Mouse (Mus musculus): ENCODE results near the gene Psap. TPM values are rescaled to one million over a fixed set of nuclear protein-coding genes. Genes with fewer than 3 reads are reported as not detected.
A peak's percentile ranks its signal among the peaks of the same experiment; 100 is the strongest.

Gene Psap
- polyA plus RNA-seq, 1 experiment from 2014 or later: 1,741 TPM

GRCm38 (mm10) chr10:60261530-60261929, 15.9 kb upstream of the Psap start:
- no peaks in the 10 kb centered on the region for H3K27me3 ChIP-seq
- DNase-seq (ENCODE audit: low read depth, low spot score) (no peak), ATAC-seq (no peak)
- TF ChIP-seq CTCF (IDR thresholded peaks at IDR 0.05): no peak
- POLR2A ChIA-PET: interaction anchor here (0.6 to 0.7 kb wide), 4 partner anchors 30 to 1955 kb away, joined by 3 read pairs; no protein-coding TSS in a partner anchor
- in situ Hi-C loops (cut with MboI; ENCODE audit: low pct_unique_long_range_greater_than_20kb): no loop called here
- CTCF ChIA-PET: no interaction called here

- DNase-seq (ENCODE audit: low read depth, low spot score) (no peak), ATAC-seq (no peak)
- ChIA-PET POLR2A (interaction anchor here (0.6 kb wide), 1 partner anchor 49 kb away, joined by 3 read pairs; no protein-coding TSS in a partner anchor), CTCF (interaction anchor here (1.1 kb wide), 1 partner anchor 17 kb away, joined by 4 read pairs; no protein-coding TSS in a partner anchor)
- no peaks in the 10 kb centered on the region for H3K27me3 ChIP-seq
- no peak for TF ChIP-seq CTCF (IDR thresholded peaks at IDR 0.05)
- in situ Hi-C loops (cut with MboI; ENCODE audit: low pct_unique_long_range_greater_than_20kb): no loop called here
Measured at GRCm38 (mm10) chr10:60262386-60262785, 15.0 kb upstream of the Psap start.

GRCm38 (mm10) chr10:60263351-60263750, 14.1 kb upstream of the Psap start:
- no peak for TF ChIP-seq CTCF (IDR thresholded peaks at IDR 0.05)
- ChIA-PET CTCF (interaction anchor here (1.2 kb wide), 1 partner anchor 332 kb away, joined by 3 read pairs; no protein-coding TSS in a partner anchor), POLR2A (interaction anchor here (1.0 kb wide), 1 partner anchor 10 kb away, joined by 3 read pairs; no protein-coding TSS in a partner anchor)
- no peak for DNase-seq (ENCODE audit: low read depth, low spot score)
- ATAC-seq: no peak
- in situ Hi-C loops (cut with MboI; ENCODE audit: low pct_unique_long_range_greater_than_20kb): no loop called here
- H3K27me3 ChIP-seq: no peaks in the 10 kb centered on the region

- in situ Hi-C loops (cut with MboI; ENCODE audit: low pct_unique_long_range_greater_than_20kb): no loop called here
- ChIA-PET CTCF (no interaction called here), POLR2A (no interaction called here)
- no peaks in the 10 kb centered on the region for H3K27me3 ChIP-seq
- DNase-seq (ENCODE audit: low read depth, low spot score) (no peak), ATAC-seq (no peak)
- no peak for TF ChIP-seq CTCF (IDR thresholded peaks at IDR 0.05)
Measured at GRCm38 (mm10) chr10:60265252-60265651, 12.2 kb upstream of the Psap start.

- ATAC-seq: no peak
- no peak for TF ChIP-seq CTCF (IDR thresholded peaks at IDR 0.05)
- no peak for DNase-seq (ENCODE audit: low read depth, low spot score)
- in situ Hi-C loops (cut with MboI; ENCODE audit: low pct_unique_long_range_greater_than_20kb): no loop called here
- H3K27me3 ChIP-seq: no peaks in the 10 kb centered on the region
- ChIA-PET POLR2A (no interaction called here), CTCF (no interaction called here)
Measured at GRCm38 (mm10) chr10:60266842-60267401, 10.5 kb upstream of the Psap start.

- ChIA-PET CTCF (interaction anchor here (2.3 kb wide), 1 partner anchor 24 kb away, joined by 5 read pairs; no protein-coding TSS in a partner anchor), POLR2A (interaction anchor here (0.6 kb wide), 1 partner anchor 209 kb away, joined by 4 read pairs; no protein-coding TSS in a partner anchor)
- TF ChIP-seq CTCF (IDR thresholded peaks at IDR 0.05): no peak
- in situ Hi-C loops (cut with MboI; ENCODE audit: low pct_unique_long_range_greater_than_20kb): no loop called here
- no peaks in the 10 kb centered on the region for H3K27me3 ChIP-seq
- no peak for DNase-seq (ENCODE audit: low read depth, low spot score)
- ATAC-seq: no peak
Measured at GRCm38 (mm10) chr10:60268738-60269137, 8.7 kb upstream of the Psap start.

- no peaks in the 10 kb centered on the region for H3K27me3 ChIP-seq
- in situ Hi-C loops (cut with MboI; ENCODE audit: low pct_unique_long_range_greater_than_20kb): no loop called here
- ChIA-PET CTCF (interaction anchor here (2.3 kb wide), 1 partner anchor 25 kb away, joined by 5 read pairs; no protein-coding TSS in a partner anchor), POLR2A (no interaction called here)
- no peak for ATAC-seq
- DNase-seq (ENCODE audit: low read depth, low spot score): no peak
- no peak for TF ChIP-seq CTCF (IDR thresholded peaks at IDR 0.05)
Measured at GRCm38 (mm10) chr10:60269141-60270064, 8.0 kb upstream of the Psap start.

GRCm38 (mm10) chr10:60271015-60271414, 6.4 kb upstream of the Psap start:
- POLR2A ChIA-PET: no interaction called here
- no peak for DNase-seq (ENCODE audit: low read depth, low spot score)
- in situ Hi-C loops (cut with MboI; ENCODE audit: low pct_unique_long_range_greater_than_20kb): no loop called here
- CTCF ChIA-PET: no interaction called here
- H3K27me3 ChIP-seq: no peaks in the 10 kb centered on the region
- no peak for ATAC-seq
- TF ChIP-seq CTCF (IDR thresholded peaks at IDR 0.05): no peak

GRCm38 (mm10) chr10:60272241-60272640, 5.2 kb upstream of the Psap start:
- CTCF ChIA-PET: no interaction called here
- POLR2A ChIA-PET: interaction anchor here (0.6 kb wide), 1 partner anchor 27 kb away, joined by 3 read pairs; no protein-coding TSS in a partner anchor
- ATAC-seq (no peak), DNase-seq (ENCODE audit: low read depth, low spot score) (no peak)
- no peak for TF ChIP-seq CTCF (IDR thresholded peaks at IDR 0.05)
- no peaks in the 10 kb centered on the region for H3K27me3 ChIP-seq
- in situ Hi-C loops (cut with MboI; ENCODE audit: low pct_unique_long_range_greater_than_20kb): no loop called here

GRCm38 (mm10) chr10:60273382-60273781, 4.0 kb upstream of the Psap start:
- DNase-seq (ENCODE audit: low read depth, low spot score): no peak
- POLR2A ChIA-PET: interaction anchor here (0.8 kb wide), 1 partner anchor 9 kb away, joined by 3 read pairs; no protein-coding TSS in a partner anchor
- CTCF ChIA-PET: no interaction called here
- no peaks in the 10 kb centered on the region for H3K27me3 ChIP-seq
- in situ Hi-C loops (cut with MboI; ENCODE audit: low pct_unique_long_range_greater_than_20kb): no loop called here
- ATAC-seq: no peak
- no peak for TF ChIP-seq CTCF (IDR thresholded peaks at IDR 0.05)

- CTCF ChIA-PET: no interaction called here
Measured at GRCm38 (mm10) chr10:60278006-60278399, 576 bp downstream of the Psap start.

More at GRCm38 (mm10) chr10:60278006-60278399, 576 bp downstream of the Psap start:
- ATAC-seq (peak; percentile 29), DNase-seq (ENCODE audit: low read depth, low spot score) (no peak)
- POLR2A ChIA-PET: interaction anchor here (1.2 to 1.7 kb wide), 2 partner anchors 23 to 25 kb away, joined by 3 read pairs; no protein-coding TSS in a partner anchor
- no peak for TF ChIP-seq CTCF (IDR thresholded peaks at IDR 0.05)
- no peaks in the 10 kb centered on the region for H3K27me3 ChIP-seq
- in situ Hi-C loops (cut with MboI; ENCODE audit: low pct_unique_long_range_greater_than_20kb): no loop called here
